Mouse (Mus musculus) thymus, adult 18-20 months (tissue): ENCODE measurements around the gene Kcnj6.

ENCODE experiments used
- DNase-seq, 2 experiments: peaks; one replicate each; pipeline ENCODE4 v3.0.0; 2022; ENCODE audit warnings: mixed read lengths in 2 of 2

Kcnj6 gene

DNA sequence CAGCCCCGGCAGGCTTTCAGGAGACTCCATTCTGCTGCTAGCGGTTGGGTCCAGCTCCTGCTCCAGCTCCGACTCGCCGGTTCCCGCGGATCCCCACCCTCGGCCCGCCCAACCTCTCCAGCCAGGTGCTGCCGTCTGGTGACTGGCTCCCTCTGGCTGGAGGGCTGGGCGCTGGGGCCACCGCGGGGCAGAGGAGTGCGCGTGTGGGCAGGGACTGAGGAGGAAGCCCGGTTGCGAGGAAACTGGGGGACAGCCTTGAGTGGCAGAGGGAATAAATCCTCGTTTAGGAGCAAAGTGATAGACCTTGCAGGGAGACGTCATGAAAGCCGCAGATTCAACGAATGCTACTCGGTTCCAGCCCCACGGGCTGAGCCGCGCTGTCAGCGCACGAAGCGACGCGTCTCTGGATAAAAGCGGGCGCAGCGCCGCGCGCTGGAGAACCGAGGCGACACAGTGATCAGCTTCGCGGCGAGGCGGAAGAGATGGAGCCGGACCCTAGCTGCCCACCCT lies at the start of gene Kcnj6:
Kcnj6 (minus strand) TSS at position 362 of the 510 bp plus-strand sequence.
- no peak for DNase-seq

DNA sequence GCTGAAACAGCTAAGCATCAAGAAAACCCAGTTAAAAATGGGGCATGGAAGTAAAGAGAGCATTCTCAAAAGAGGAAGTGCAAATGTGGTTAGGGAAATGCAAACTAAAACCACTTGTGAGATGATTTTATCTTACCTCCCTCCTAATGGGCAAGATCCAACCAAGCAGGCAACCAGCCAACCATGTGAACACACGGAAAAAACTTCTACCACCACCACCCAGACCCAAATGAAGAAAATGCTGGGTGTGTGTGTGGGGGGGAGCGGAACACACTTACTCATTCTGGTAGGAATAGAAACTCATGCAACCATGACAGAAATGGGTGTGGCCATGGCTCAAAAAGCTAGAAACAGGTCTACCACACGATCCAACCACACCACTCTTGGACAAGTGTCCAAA lies 12.4 kb upstream of the Kcnj6 start:
- no peak for DNase-seq

DNA sequence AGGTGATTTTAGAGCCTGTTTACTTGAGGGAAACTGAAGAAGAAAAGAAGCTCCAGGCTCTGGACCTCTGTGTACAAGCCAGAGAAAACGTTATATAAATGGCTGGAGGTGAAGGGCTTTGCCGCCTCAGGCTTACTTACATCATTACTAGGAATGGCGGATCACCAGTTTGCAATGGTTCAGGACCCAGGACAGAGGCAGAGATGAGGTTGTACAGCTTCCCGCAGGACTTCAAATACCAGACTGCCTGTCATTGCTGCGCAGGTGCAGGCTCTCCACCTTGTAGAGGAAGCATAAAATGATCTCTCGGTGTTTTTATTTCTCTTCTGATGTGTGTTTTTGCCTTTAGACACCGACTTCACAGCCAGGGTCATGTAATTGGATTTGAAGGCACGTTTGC lies 7.1 kb upstream of the Kcnj6 start:
- DNase-seq: no peak

DNA sequence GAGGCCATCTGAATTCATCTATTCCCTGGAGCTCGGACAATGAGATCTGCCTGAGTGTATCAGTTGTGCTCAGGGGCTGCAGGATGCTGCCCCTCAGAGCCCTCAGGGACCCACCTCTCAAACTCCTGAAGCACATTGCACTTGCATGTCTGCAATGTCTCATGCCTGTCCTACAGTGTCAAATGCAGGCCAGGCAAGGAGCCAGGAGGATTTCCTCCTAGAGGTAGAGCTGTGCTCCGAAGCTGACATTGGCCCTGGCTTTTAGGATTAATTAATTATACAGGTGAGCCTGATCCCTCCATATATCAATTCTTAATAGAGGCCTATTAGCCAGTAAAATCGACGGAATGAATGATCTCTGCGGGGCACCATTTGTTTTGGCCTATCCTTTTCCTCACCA lies 2.0 kb upstream of the Kcnj6 start:
- DNase-seq: no peak

DNA sequence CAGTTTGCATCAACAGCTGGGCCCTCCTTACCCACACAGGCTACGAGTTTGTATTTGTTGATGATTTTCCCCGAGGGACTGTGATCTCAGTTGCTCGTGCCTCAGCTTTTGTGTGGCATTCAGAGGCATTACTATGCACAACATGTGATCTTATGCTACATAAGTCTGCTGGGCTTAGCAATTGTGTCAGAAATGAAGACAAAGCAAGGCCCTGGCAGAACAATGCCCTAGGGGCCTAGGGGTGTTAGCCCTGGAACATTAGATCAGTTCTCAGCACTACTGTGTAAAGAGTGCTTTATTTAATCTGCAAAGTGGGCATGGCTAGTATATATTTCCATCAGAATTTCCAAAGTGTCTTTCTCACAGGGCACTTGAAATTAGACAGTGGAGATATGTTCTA lies 1.5 kb upstream of the Kcnj6 start:
- no peak for DNase-seq

DNA sequence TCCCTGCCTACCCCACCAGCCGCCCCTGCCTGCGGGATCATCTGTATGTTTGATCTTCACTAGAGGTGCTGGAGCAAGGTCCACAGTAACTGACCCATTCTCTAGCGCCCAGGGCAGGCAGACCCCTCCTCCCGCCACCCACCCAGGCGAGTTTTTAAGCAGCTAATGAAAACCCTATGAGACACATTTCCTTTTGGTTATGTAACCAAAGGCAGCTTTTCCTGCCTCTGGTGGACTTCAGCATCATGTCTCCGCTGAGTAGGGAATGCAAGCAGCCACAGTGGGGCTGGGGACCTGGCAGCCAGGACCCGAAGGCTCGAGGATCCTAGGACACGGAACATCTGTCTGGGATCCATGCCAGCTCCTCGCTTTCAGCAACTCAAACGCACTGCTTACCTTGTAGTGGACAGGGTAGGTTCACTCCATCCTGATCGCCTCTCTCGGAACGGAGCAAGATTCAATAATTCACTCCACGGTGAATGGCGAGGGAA lies 665 bp downstream of the Kcnj6 start:
- DNase-seq: no peak

DNA sequence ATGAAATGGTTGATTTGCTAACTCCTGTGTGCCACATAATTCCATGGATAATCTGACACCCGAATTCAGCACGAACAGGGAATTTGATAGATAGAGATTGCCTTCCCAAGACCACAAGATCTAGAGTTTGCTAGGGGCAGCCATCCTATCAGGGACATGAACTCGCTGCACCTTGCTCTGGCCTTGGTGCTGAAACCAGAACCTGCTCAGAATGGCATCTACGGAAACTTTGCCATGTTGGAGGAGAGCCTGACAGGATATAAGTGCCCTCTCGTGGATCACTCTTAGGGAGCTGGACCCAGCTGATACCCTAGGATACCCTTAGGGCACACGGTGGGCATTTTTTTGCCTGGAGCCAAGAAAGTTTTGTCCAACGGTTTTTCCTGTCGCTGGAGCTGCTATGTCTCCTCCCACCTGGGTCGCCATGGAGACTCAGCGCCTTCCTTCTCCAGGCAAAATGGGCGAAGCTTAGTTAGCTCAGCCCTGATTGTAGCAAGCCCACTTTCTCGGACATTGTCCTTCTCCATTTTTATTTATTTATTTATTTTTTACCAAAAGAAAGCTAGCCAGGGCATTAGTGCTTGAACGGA lies 1.9 kb downstream of the Kcnj6 start:
- DNase-seq: no peak

DNA sequence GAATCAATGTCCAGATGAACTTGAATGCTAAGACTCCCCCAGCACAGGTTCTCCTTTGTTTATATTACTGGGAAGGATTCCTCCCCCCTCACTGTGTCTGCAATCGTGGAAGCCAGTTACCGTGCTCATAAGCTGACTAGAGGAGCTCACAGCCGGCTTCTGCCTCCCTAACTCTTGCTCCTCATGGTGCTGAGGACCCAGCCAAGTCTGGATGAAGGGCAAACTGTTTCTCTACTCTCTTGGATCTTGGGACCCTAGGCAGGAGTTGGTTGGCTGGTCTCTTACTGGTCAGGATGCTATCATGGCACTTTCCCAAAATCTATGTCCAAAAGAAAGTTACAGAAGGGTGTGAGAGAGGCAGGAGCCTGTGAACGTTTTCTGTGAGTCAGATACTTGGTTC lies 2.6 kb downstream of the Kcnj6 start:
- DNase-seq: no peak

DNA sequence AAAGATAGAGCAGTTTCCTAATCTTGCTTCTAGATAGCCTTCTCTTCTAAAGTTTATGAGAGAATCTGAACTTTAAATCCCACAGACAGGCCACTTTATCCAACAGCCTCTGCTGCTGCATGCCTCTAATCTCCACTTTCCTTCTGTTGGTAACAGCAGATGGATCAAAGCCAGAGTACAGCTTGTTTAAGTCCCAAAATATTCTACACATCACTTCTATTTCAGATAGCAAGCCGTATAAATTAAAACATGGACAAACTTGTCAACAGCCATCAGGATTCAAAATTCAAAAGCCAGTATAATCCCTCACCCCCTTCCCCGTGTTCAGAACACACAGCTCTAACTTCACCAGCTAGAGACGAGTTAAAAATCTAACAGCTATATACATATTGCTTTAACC lies 3.4 kb downstream of the Kcnj6 start:
- DNase-seq: no peak

DNA sequence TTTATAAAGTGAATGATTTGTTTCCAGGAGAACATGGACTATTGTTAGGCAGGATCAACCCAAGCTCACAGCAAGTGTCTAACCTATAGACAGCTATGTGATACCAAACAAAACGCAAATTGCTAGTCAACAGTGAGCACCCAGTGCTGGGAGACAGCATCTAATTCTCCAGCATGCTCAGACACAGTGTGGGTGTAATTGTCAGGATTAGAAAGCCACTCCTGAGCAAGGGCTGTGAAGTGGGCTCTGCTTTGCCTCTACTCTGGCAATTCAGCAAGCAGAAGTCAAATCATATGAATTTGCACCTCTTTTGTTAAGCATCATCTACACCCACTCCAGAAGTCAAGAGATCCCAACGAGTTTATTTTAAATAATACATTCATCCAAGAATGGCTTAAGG lies 7.4 kb downstream of the Kcnj6 start:
- no peak for DNase-seq

DNA sequence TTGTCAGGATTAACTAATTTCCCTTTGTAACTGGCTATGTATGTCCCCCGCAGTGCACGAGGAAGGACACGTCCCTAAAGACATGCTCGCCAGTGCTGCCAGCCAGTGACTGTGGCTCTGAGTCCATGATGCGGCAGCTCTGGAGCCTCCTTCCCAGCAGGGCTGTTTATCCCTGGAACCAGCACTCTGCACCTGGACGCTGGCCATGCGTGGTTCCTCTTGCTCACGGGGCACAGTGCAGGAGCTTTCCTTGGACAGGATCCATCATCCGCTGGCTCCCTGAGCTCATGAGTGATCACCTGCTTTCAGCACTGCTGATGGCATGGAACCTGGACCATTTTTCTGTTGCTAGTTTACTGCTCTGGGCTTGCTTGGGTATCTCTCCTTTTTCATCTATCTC lies 10.8 kb downstream of the Kcnj6 start:
- DNase-seq: no peak

DNA sequence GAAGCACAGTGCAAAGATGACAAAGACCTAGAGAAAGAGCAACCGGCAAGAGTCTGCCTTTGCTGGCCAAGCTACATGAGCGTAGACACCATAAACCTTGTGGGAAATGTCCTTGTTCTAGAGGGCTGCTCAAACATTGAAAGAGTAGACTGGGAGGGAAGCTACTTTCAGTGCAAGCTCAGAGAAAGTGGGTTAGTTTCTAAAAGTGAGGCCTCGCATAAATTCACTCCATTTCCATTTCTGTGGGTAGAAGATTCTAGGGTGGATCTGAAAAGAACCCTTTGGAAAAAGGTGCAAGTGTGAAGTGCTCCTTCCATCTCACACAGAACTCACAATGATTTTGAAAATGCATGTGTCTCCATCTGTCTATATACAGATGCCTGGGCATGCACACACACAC lies 13.2 kb downstream of the Kcnj6 start:
- DNase-seq: no peak

DNA sequence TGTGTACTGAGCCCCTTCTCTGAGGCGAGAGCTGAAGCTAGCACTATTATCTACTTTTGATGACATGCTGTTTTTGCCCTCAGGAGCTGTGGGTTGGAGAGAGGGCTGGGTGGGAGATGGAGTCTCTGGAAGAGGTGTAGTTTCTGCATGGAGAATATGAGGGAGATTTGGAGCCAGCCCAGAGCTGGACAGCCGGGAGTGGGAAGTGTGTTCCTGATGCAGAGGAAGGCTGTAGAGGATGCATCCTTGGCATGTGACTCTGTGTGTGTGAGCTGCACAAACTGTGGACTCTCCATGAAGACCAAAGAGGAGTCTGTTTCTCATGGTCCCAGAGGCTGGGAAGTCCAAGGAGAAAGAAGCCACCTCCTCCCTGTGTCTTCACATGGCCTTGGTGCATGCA lies 17.1 kb downstream of the Kcnj6 start:
- no peak for DNase-seq

DNA sequence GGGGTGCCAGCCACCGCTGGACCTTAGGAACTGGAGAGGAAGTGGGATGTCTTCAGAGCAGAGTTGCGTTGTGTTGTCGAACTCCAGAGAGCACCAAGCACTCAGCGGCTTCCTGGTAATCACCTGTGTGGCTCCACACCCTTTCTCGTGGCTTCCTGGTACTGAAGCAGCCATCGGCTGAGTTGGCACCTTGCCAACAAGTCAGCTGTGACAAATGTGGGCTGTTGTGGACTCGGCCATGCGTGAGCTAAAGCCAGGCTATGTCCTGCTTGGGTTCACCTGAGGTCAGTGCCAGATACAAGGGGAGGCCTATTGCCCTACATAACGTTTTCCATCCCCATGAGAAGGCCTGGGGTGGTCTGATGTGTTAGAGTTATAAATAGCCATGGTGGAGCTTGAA lies 18.0 kb downstream of the Kcnj6 start:
- no peak for DNase-seq

DNA sequence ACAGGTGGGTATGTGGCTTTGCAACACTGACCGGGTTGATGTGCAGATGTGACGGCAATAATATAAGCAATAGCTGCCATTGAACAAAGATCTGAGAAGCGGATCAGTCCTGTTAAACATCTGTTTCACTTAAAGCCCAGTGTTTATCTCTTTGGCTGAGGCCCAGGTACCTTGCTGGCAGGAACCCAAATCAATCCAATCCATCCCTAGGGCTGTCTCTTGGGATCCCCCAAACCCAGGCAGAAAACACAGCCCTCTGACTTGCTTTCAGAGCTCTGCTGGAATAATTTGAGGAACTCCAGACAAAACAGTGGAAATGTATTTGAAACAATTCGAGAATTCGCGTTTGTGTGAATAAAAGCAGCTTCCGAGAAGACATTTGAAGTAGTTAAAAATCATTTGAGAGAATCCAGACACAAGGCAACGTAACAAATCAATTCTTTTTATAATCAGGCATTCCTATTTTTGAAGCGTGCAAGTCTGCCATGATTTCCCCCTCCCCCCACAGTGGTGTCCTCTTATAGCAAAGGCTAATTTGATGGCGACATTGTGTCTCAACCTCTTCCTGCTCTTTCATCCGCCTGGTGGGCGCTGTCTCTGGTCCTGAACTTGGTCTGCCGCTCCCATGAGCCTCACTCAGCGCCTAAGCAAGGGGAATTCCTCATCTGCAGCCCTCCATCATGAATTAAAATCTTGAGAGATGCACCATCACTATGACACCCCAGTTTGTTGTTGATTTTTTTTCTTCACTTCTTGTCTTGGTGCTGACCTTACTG lies 25.2 kb downstream of the Kcnj6 start:
- no peak for DNase-seq

DNA sequence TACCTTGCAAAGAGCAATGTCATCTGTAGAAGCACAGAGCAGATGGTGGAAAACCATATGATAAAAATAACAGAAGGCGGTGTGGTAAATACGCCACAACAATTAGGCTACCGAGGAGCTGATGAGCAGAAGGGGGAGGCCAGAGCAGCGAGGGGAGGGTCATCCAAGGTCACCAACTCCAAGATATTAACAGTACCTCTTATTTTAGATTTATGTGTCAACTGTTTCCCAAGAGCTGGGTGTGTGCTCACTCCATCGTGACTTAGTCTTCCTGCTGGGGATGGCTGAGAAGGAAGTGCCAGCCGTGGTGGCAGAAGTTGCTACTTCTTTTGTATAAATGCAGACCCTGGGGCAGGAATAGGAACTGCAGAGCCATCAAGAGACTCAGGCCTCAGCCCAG lies 28.6 kb downstream of the Kcnj6 start:
- no peak for DNase-seq

DNA sequence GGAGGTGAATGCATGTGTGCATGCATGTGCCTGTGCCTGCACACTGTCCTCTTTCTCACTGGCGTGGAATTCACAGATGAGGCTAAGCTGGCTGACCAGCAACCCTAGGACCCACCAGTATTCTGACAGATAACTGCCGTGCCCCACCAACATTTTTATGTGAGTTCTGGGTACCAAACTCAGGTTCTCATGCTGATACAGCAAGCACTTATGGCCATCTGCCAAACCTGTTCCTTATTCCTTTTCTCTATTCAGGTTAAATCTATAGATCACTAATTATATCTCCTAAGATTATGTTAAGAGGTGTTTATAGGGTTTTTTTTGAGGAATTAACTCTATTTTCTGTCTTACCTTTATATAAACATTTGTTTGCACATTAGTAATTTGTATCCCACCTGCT lies 29.0 kb downstream of the Kcnj6 start:
- no peak for DNase-seq

DNA sequence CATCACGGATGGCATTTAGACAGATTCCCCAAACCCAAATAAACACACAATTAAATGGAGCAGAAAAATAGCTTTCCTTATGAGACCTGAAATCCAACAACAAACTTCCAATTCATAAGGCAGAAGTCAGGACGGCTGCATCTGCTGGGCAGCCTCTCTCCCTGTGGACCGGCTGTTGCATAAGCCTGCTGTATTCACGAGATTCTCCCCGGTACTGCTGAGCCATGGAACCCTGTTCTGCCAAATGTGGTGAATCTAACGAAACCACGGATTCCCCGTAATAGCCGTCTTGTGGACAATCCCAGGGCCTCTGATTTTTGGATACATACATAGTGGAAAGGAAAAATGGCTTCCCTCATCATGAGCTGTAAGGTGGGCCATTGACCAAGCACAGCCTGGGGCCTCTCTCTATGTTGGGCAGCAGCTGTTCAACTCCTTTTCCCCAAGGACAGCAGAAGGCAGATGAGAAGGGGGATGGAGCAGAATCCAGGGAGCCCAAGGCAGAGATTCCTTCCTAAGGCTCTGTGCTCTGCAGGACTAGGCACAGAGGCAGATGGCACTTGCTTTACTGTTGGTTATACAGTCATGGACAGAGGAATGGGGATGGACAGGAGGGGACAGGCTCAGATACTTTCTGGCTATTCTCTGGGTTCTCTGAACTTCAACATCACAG lies 40.2 kb downstream of the Kcnj6 start:
- DNase-seq: no peak

DNA sequence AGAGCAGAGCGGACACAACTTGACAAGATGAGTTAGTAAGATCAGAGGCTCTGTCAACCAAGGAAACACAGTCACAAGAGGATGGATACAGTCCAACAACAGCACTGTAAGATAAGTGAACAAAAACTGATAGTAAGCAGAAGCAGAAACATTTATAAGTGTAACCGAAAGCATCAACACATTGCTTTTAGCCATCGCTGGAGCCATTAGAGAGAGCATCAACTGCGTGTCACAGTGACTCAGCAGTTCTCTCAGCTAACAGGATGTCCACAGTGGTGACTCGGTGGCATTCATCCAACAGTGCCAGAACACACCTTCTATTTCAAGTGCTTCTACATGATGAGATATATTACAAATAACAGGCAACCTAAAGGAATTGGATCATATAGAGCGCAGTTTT lies 41.1 kb downstream of the Kcnj6 start:
- no peak for DNase-seq

DNA sequence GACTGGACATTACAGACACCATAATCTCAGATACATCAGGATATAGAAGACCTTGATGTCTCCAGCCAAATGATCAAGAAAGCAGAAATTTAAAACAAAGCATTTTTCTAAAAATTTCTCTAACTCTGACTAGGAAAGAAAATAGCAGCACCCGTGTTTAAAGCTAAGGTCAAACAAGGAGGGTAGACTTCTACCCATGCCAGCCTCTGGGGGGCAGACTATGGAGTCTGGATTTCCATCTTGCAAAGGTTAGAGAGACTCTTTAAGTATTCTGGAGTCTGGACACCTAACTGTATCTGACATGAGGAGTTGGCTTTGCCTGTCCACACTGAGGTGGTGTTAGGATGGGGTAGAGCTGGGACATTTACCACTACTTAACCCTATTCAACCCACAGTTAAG lies 44.2 kb downstream of the Kcnj6 start:
- no peak for DNase-seq

DNA sequence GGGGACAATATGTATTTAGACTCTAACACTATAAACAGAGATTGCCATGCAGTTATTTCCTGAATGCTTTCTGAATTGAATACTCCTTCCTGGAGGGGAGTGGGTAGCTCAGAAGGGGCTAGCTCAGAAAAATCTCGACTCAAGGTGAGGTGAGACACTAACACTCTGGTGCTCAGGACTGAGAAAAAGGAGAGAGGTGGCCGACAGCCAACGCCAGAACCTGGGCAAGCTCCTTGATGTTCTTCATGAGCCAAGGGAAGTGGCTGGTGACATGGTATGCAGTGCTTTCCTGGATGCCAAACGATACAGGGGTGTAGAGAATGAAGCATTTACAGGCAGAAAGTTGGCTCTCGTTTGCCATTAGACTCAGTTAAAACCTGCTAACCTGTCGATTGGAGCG lies 48.3 kb downstream of the Kcnj6 start:
- no peak for DNase-seq

DNA sequence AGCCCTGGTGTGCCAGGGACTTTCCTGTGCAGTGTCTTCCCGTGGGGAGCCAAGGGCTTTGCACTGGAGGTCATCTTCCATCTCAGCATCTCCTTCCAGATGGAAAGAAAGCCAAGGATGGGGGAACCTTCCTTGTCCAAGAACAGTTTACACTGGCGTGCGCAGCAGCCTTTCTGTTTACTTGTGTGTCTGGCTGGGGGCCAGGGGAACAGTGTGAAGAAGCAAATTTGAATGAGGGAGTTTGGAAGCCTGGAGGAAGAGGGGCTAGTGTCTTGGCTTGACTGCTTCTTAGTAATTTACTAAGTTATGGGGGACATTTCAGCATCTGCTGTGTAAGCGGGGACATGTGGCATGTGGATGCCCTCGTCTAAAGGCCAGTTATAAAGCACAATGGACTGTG lies 50.7 kb downstream of the Kcnj6 start:
- DNase-seq: no peak

DNA sequence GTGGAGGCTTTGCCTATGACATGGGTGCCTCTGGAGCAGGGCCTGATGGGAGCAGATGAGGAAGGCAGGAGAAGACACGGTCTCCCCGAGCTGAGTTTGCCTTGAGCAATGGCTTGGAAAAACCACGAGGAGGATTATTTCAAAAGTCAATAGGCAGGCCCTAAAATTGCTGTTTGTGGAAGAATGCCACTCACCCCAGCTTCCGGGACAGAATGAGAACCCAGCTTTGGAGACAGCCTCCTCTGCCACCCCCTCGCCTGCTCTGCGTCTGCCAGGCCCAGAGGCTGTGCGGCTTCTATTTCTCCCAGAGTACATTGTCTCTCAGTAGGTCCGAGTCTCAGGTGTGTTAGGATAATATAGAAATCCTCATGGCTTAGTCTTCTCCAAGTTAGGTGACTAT lies 64.8 kb downstream of the Kcnj6 start:
- no peak for DNase-seq
